10 mouse cellular contexts compared by ENCODE assay signal in the genomic region with DNA sequence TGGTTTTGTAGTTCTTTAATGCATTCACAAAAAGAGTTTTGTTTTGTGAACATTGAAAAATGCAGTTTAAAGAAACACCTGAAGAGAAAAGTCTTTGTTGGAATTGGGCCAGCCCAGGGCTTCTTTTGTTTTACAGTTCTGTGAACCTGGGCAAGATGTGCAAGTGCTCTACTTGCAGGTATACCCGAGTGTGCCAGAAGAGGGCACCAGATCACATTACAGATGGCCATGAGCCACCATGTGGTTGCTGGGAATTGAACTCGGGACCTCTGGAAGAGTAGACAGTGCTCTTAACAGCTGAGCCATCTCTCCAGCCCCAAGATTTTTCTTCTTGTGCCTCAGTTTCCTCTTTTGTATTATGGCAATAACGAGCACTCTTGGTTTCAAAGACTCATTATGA. TPM values are rescaled to one million over a fixed set of nuclear protein-coding genes. Genes with fewer than 3 reads are reported as not detected.
DNase-seq lines count a peak whose midpoint lies in the region; ATAC-seq lines count a peak whose summit lies in the region.
"Had no signal": no experiment of that assay in that cellular context is flagged by ENCODE, and none has a peak within 500 bp of the region (broad histone marks: within the 10 kb centered on the region; RNA-seq: fewer than 3 reads in every experiment).

No protein-coding gene starts in this region.

- peak; percentile 56 to 76 for DNase-seq in cerebellum, postnatal 14 days
- no peak for DNase-seq in cerebellum, adult 11-12 months
- DNase-seq in midbrain, embryonic 11.5 days (ENCODE audit: low spot score, missing footprints), result peak; percentile 88
- peak; percentile 55 for DNase-seq in c-Kit-positive CD71-positive TER-119-positive erythroid progenitor cells, embryonic 14.5 days (ENCODE audit: low spot score)
- peak; percentile 74 for DNase-seq in lung, postnatal 14 days
- DNase-seq in left cerebral cortex, postnatal 36 days (ENCODE audit: low spot score in 2 of 2), result no peak

- intact Hi-C loops in left cerebral cortex, postnatal 36 days (cut with DNase I), result no loop called here

- H3K9ac ChIP-seq in midbrain, embryonic 11.5 days (ENCODE audit: low read length), result no peak overlapping the region
- no peak overlapping the region for H3K9ac ChIP-seq in midbrain, embryonic 13.5 days (replicated peaks)
- H3K9ac ChIP-seq: neural tube, embryonic 12.5 days had no signal

- H3K27ac ChIP-seq in midbrain, embryonic 11.5 days (ENCODE audit: low read depth, low read length), result no peak overlapping the region
- no peak overlapping the region for H3K27ac ChIP-seq in midbrain, embryonic 13.5 days
- H3K27ac ChIP-seq: neural tube, embryonic 12.5 days had no signal

- no peak overlapping the region for H3K4me2 ChIP-seq in midbrain, embryonic 11.5 days
- H3K4me2 ChIP-seq in midbrain, embryonic 13.5 days (replicated peaks), result no peak overlapping the region
- H3K4me2 ChIP-seq: neural tube, embryonic 12.5 days had no signal

- 64% methylated on average over 3 of the region's 3 CpGs for WGBS in midbrain, embryonic 11.5 days
- WGBS in midbrain, embryonic 13.5 days, result 55% methylated on average over 3 of the region's 3 CpGs

- peaks cover 5% of the 10 kb centered on the region; the same call in 1 of the 2 replicates for H3K36me3 ChIP-seq in midbrain, embryonic 11.5 days (ENCODE audit: control insufficient read depth, insufficient read depth, low read length)
- H3K36me3 ChIP-seq in midbrain, embryonic 13.5 days, result peaks cover 66% of the 10 kb centered on the region

- H3K27me3 ChIP-seq in midbrain, embryonic 11.5 days (ENCODE audit: control insufficient read depth, insufficient read depth, low read length), result no peaks in the 10 kb centered on the region
- no peaks in the 10 kb centered on the region for H3K27me3 ChIP-seq in midbrain, embryonic 13.5 days
- H3K27me3 ChIP-seq: neural tube, embryonic 12.5 days had no signal

- no peak for ATAC-seq in midbrain, embryonic 11.5 days (ENCODE audit: low FRiP score)
- ATAC-seq in midbrain, embryonic 13.5 days, result no peak
- no peak for ATAC-seq in megakaryocyte-erythroid progenitor cell, adult 5-6 weeks (replicated peaks; ENCODE audit: low FRiP score, low TSS enrichment, poor library complexity, severe bottlenecking)

- no peaks in the 10 kb centered on the region for H3K9me3 ChIP-seq in midbrain, embryonic 11.5 days (ENCODE audit: control insufficient read depth, low read length)
- no peaks in the 10 kb centered on the region for H3K9me3 ChIP-seq in midbrain, embryonic 13.5 days
- H3K9me3 ChIP-seq: neural tube, embryonic 12.5 days had no signal

- peaks cover under 1% of the 10 kb centered on the region for H3K4me1 ChIP-seq in midbrain, embryonic 11.5 days (ENCODE audit: control insufficient read depth, insufficient read depth, low read length)
- peaks cover 3% of the 10 kb centered on the region for H3K4me1 ChIP-seq in midbrain, embryonic 13.5 days (replicated peaks)

- H3K4me3 ChIP-seq in midbrain, embryonic 11.5 days (ENCODE audit: low read depth, low read length), result no peak overlapping the region
- no peak overlapping the region for H3K4me3 ChIP-seq in midbrain, embryonic 13.5 days (replicated peaks)
- H3K4me3 ChIP-seq: neural tube, embryonic 12.5 days had no signal

RNA-seq across cellular contexts. Expression of a gene that starts 5.9 kb away (rescaled TPM):
- 54.6 and 57.1 TPM in 2 replicates for polyA plus RNA-seq in midbrain, embryonic 11.5 days (2014; fragmentation: Nextera tagmentation; extraction: Ambion mirVana)
- 51.0 and 56.0 TPM in 2 replicates for polyA plus RNA-seq in midbrain, embryonic 13.5 days (2015; fragmentation: Nextera tagmentation; extraction: Ambion mirVana)
- 32.7 and 37.9 TPM in 2 replicates for total RNA-seq in megakaryocyte-erythroid progenitor cell, adult 5-6 weeks (2014; fragmentation: Nextera tagmentation)
- total RNA-seq in megakaryocyte-erythroid progenitor cell, adult 5-6 weeks (2017), result 27.0 and 35.8 TPM in 2 replicates
- total RNA-seq in left cerebral cortex, postnatal 36 days (2021), result 10 to 100 TPM; 27.6 to 34.8 TPM

RNA-seq across cellular contexts. Expression of a gene that starts 11.7 kb away (rescaled TPM):
- polyA plus RNA-seq in midbrain, embryonic 11.5 days (2014; fragmentation: Nextera tagmentation; extraction: Ambion mirVana), result 0.78 and 0.86 TPM in 2 replicates
- polyA plus RNA-seq in midbrain, embryonic 13.5 days (2015; fragmentation: Nextera tagmentation; extraction: Ambion mirVana), result 0.20 and 0.35 TPM in 2 replicates
- not detected in 2 replicates for total RNA-seq in megakaryocyte-erythroid progenitor cell, adult 5-6 weeks (2014; fragmentation: Nextera tagmentation)
- not detected in 2 replicates for total RNA-seq in megakaryocyte-erythroid progenitor cell, adult 5-6 weeks (2017)
- total RNA-seq in left cerebral cortex, postnatal 36 days (2021), result not detected
- total RNA-seq: hematopoietic stem cell, adult 5-6 weeks had no signal

RNA-seq across cellular contexts. Expression of a gene that starts 14.3 kb away (rescaled TPM):
- 96.5 and 107 TPM in 2 replicates for polyA plus RNA-seq in midbrain, embryonic 11.5 days (2014; fragmentation: Nextera tagmentation; extraction: Ambion mirVana)
- polyA plus RNA-seq in midbrain, embryonic 13.5 days (2015; fragmentation: Nextera tagmentation; extraction: Ambion mirVana), result 74.7 and 74.8 TPM in 2 replicates
- total RNA-seq in megakaryocyte-erythroid progenitor cell, adult 5-6 weeks (2014; fragmentation: Nextera tagmentation), result 76.8 and 85.0 TPM in 2 replicates
- total RNA-seq in megakaryocyte-erythroid progenitor cell, adult 5-6 weeks (2017), result 32.4 and 62.8 TPM in 2 replicates
- 10 to 100 TPM; 36.4 to 46.4 TPM for total RNA-seq in left cerebral cortex, postnatal 36 days (2021)

RNA-seq across cellular contexts. Expression of a gene that starts 22.8 kb away (rescaled TPM):
- 44.6 and 48.6 TPM in 2 replicates for polyA plus RNA-seq in midbrain, embryonic 11.5 days (2014; fragmentation: Nextera tagmentation; extraction: Ambion mirVana)
- polyA plus RNA-seq in midbrain, embryonic 13.5 days (2015; fragmentation: Nextera tagmentation; extraction: Ambion mirVana), result 51.9 and 54.9 TPM in 2 replicates
- 54.1 and 72.8 TPM in 2 replicates for total RNA-seq in megakaryocyte-erythroid progenitor cell, adult 5-6 weeks (2014; fragmentation: Nextera tagmentation)
- 25.4 and 37.0 TPM in 2 replicates for total RNA-seq in megakaryocyte-erythroid progenitor cell, adult 5-6 weeks (2017)
- 10 to 100 TPM; 22.2 to 24.5 TPM for total RNA-seq in left cerebral cortex, postnatal 36 days (2021)

RNA-seq across cellular contexts. Expression of a gene that starts 22.9 kb away (rescaled TPM):
- polyA plus RNA-seq in midbrain, embryonic 11.5 days (2014; fragmentation: Nextera tagmentation; extraction: Ambion mirVana), result not detected in 2 replicates
- not detected in 2 replicates for polyA plus RNA-seq in midbrain, embryonic 13.5 days (2015; fragmentation: Nextera tagmentation; extraction: Ambion mirVana)
- not detected in 2 replicates for total RNA-seq in megakaryocyte-erythroid progenitor cell, adult 5-6 weeks (2014; fragmentation: Nextera tagmentation)
- total RNA-seq in megakaryocyte-erythroid progenitor cell, adult 5-6 weeks (2017), result not detected in 2 replicates
- not detected for total RNA-seq in left cerebral cortex, postnatal 36 days (2021)
- total RNA-seq: hematopoietic stem cell, adult 5-6 weeks had no signal
- polyA plus RNA-seq: neural tube, embryonic 12.5 days had no signal

Comparison
In these comparisons a context has a peak if more than half of its experiments do, and no peak if none do; other contexts are left out.
1. DNase-seq: peak in cerebellum, postnatal 14 days (2 of 2), midbrain, embryonic 11.5 days (single experiment), c-Kit-positive CD71-positive TER-119-positive erythroid progenitor cells, embryonic 14.5 days (single experiment) and lung, postnatal 14 days (single experiment); none in cerebellum, adult 11-12 months (single experiment) and left cerebral cortex, postnatal 36 days (0 of 2).